Mouse (Mus musculus) stomach, embryonic 14.5 days (tissue): ENCODE results near the gene Sema4d. TPM values are rescaled to one million over a fixed set of nuclear protein-coding genes. Genes with fewer than 3 reads are reported as not detected.

ENCODE experiments used
- ATAC-seq: fragments of 200-750 bp; cut with Nextera tagmentation; 2 replicates; pipeline ENCODE4 v1.8.0; 2017; ENCODE audit warnings: low read depth, moderate TSS enrichment; ENCODE audit not compliant: insufficient number of reproducible peaks, insufficient read depth, low FRiP score
- H3K27ac ChIP-seq: fragments of 300-500 bp; sonication (generic); 2 replicates; pipeline ENCODE4 v1.5.1; 2014; ENCODE audit warnings: mild to moderate bottlenecking, low read length, moderate library complexity, mixed read lengths
- H3K27me3 ChIP-seq: fragments of 300-500 bp; sonication (generic); 2 replicates; pipeline ENCODE4 v1.6.1; 2014; ENCODE audit warnings: low read length, control low read depth, mixed read lengths; ENCODE audit not compliant: control insufficient read depth, insufficient read depth
- H3K36me3 ChIP-seq: fragments of 300-500 bp; sonication (generic); 2 replicates; pipeline ENCODE4 v1.6.1; 2014; ENCODE audit warnings: mild to moderate bottlenecking, control low read depth, low read length, moderate library complexity, mixed read lengths; ENCODE audit not compliant: control insufficient read depth, insufficient read depth
- H3K4me1 ChIP-seq: fragments of 300-500 bp; sonication (generic); 2 replicates; pipeline ENCODE4 v1.6.1; 2014; ENCODE audit warnings: low read length, control low read depth, mixed read lengths; ENCODE audit not compliant: control insufficient read depth, insufficient read depth
- H3K4me2 ChIP-seq: fragments of 300-500 bp; sonication (generic); replicated peaks from 2 replicates; pipeline ENCODE4 v1.6.1; 2014; ENCODE audit warnings: low read depth, low read length, control low read depth
- H3K4me3 ChIP-seq: fragments of 300-500 bp; sonication (generic); 2 replicates; pipeline ENCODE4 v1.5.1; 2014; ENCODE audit warnings: low read depth, low read length, control low read depth
- H3K9ac ChIP-seq: fragments of 300-500 bp; sonication (generic); replicated peaks from 2 replicates; pipeline ENCODE4 v1.6.1; 2014; ENCODE audit warnings: low read depth, mild to moderate bottlenecking, control low read depth, low read length, moderate library complexity, mixed read lengths
- H3K9me3 ChIP-seq: fragments of 300-500 bp; sonication (generic); 2 replicates; pipeline ENCODE4 v1.6.1; 2016; ENCODE audit warnings: low read depth, low read length, control low read depth; ENCODE audit not compliant: control insufficient read depth
- WGBS: fragments of 180-500 bp; shearing (Covaris S2); extraction: QIAGEN DNeasy Blood & Tissue Kit; methylation state at CpG from one replicate; pipeline ENCODE4 v1.1.7; 2014; 5-methylcytosine and 5-hydroxymethylcytosine counted together
- polyA plus RNA-seq: library from polyadenylated mRNA; unstranded; fragments of >200 nt; fragmentation: Nextera tagmentation; extraction: Ambion mirVana; gene quantifications from 2 replicates; pipeline ENCODE4 v1.2.1, GENCODE M21; 2014

Sema4d gene
- polyA plus RNA-seq, 1 experiment from 2014 or later = 9.0 TPM

DNA sequence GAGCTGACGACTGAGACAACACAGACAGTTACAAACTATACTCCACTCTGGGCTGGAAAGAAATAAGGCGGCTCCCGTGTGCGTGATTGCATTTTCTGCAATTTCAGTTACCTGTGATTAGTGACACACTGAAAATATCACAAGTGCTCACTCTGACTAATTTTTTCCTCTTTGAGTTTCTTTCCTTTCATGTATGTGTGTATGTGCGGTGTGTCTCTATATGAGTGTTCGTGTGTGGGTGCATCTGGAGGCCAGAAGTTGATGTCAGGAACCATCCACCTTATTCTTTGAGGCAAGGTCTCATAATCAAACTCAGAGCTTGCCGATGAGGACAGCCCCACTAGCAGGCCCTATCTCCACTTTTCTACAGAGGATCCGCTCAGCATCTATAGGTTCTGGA lies 81.5 kb downstream of the Sema4d start:
- no peaks in the 10 kb centered on the region for H3K36me3 ChIP-seq
- H3K4me3 ChIP-seq = no peak overlapping the region
- H3K9ac ChIP-seq = no peak overlapping the region
- no peaks in the 10 kb centered on the region for H3K27me3 ChIP-seq
- H3K4me1 ChIP-seq = no peaks in the 10 kb centered on the region
- H3K27ac ChIP-seq = no peak overlapping the region
- ATAC-seq = no peak
- whole genome bisulfite sequencing = 94% methylated on average over 8 of the region's 8 CpGs
- H3K9me3 ChIP-seq = no peaks in the 10 kb centered on the region
- no peak overlapping the region for H3K4me2 ChIP-seq

GRCm38 (mm10) chr13:51710738-51711137 lies 82.8 kb downstream of the Sema4d start:
- ATAC-seq = no peak
- H3K9ac ChIP-seq = no peak overlapping the region
- H3K4me1 ChIP-seq = peaks cover 4% of the 10 kb centered on the region; the same call in 1 of the 2 replicates
- no peaks in the 10 kb centered on the region for H3K9me3 ChIP-seq
- no peak overlapping the region for H3K27ac ChIP-seq
- no peaks in the 10 kb centered on the region for H3K36me3 ChIP-seq
- no peaks in the 10 kb centered on the region for H3K27me3 ChIP-seq
- no peak overlapping the region for H3K4me2 ChIP-seq
- WGBS = 61% methylated on average over 7 of the region's 7 CpGs
- no peak overlapping the region for H3K4me3 ChIP-seq

DNA sequence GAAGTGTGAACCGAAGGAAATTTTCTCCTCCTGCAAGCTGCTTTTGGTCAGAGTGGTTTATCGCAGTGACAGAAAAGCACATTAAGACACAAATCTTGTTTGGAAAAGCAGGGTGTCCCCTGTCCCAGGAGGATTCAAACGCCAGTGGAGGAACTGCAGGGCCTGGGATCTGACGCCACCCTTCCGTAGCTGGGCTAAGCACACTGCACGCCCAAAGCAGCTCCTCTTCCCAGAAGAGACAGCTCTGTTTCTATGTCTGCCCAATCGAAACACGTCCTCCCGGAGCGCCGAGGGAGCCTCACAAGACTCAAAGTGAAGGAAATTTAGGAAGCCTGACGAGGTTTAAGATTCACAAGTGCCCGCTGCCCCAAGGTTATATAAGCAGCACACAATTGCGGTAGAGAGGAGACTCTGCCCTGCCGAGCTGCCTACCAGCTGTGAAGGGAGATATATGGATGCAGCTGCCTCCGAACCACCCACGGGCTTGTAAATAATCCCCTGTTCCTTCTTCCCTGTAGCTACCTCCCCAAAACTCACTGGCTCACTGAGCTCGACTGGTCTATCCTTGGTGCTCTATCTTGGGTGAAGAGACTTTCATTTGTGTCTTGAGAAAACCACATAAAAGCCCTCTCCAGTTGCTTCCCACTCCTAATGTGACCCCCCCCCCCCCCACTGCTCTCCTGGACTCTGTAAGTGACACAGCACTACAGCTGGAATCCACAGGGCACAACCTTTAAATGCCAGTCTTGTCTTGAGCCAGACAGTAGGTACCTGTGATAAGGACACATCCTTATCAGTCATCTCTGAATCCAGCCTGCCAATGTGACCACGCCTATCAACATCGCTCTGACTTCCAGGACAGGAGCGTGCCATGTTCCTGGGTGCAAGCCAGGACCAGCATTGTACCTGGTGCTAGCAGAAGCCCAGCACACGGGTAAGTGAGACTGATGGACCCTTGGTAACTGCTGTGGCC lies 87.4 kb downstream of the Sema4d start:
- ATAC-seq = no peak
- Histone ChIP-seq H3K27ac (no peak overlapping the region), H3K4me3 (no peak overlapping the region), H3K9me3 (no peaks in the 10 kb centered on the region), H3K36me3 (no peaks in the 10 kb centered on the region), H3K9ac (no peak overlapping the region), H3K4me2 (0 out of 2 replicates have a peak overlapping the region, but pooled peaks have one; percentile 12), H3K4me1 (peaks cover 4% of the 10 kb centered on the region; the same call in 1 of the 2 replicates), H3K27me3 (no peaks in the 10 kb centered on the region)
- 56% methylated on average over 22 of the region's 22 CpGs for WGBS

DNA sequence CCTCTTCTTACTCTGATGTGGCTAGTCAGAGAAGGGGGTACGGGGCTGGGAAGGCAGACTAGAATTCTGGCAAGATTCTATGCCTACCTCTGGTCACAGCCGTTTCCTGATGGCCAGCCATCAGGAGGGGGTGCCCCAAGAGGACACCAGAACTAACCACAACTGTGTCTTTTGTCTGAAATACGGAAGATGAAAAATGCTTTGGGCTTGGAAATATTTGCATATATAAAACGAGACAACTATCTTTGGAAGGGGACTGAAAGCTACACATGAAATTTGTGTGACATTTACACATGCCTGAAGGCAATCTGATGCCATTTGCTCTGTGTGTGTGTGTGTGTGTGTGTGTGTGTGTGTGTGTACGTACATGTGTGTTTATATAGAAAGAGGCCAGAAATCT lies 89.7 kb downstream of the Sema4d start:
- Histone ChIP-seq H3K9ac (no peak overlapping the region), H3K9me3 (no peaks in the 10 kb centered on the region), H3K27ac (no peak overlapping the region), H3K4me3 (no peak overlapping the region), H3K4me1 (peaks cover 4% of the 10 kb centered on the region; the same call in 1 of the 2 replicates), H3K27me3 (no peaks in the 10 kb centered on the region), H3K36me3 (no peaks in the 10 kb centered on the region), H3K4me2 (no peak overlapping the region)
- ATAC-seq = no peak
- WGBS = 80% methylated on average over 5 of the region's 5 CpGs

GRCm38 (mm10) chr13:51698318-51698717 lies 95.2 kb downstream of the Sema4d start:
- Histone ChIP-seq H3K4me1 (no peaks in the 10 kb centered on the region), H3K4me3 (no peak overlapping the region), H3K36me3 (no peaks in the 10 kb centered on the region), H3K4me2 (no peak overlapping the region), H3K9me3 (no peaks in the 10 kb centered on the region), H3K27me3 (no peaks in the 10 kb centered on the region), H3K9ac (no peak overlapping the region), H3K27ac (no peak overlapping the region)
- WGBS = 78% methylated on average over 3 of the region's 3 CpGs
- ATAC-seq = no peak

- 55% methylated on average over 4 of the region's 4 CpGs for WGBS
- Histone ChIP-seq H3K4me1 (no peaks in the 10 kb centered on the region), H3K9me3 (no peaks in the 10 kb centered on the region), H3K27me3 (no peaks in the 10 kb centered on the region), H3K4me3 (no peak overlapping the region), H3K9ac (no peak overlapping the region), H3K27ac (no peak overlapping the region), H3K4me2 (no peak overlapping the region), H3K36me3 (no peaks in the 10 kb centered on the region)
- no peak for ATAC-seq
These were observed 95.7 kb downstream of the Sema4d start for GRCm38 (mm10) chr13:51697897-51698296.

GRCm38 (mm10) chr13:51697455-51697854 lies 96.1 kb downstream of the Sema4d start:
- 71% methylated on average over 6 of the region's 6 CpGs for WGBS
- Histone ChIP-seq H3K27me3 (no peaks in the 10 kb centered on the region), H3K4me2 (no peak overlapping the region), H3K4me1 (no peaks in the 10 kb centered on the region), H3K4me3 (no peak overlapping the region), H3K27ac (no peak overlapping the region), H3K36me3 (no peaks in the 10 kb centered on the region), H3K9me3 (no peaks in the 10 kb centered on the region), H3K9ac (no peak overlapping the region)
- ATAC-seq = no peak

DNA sequence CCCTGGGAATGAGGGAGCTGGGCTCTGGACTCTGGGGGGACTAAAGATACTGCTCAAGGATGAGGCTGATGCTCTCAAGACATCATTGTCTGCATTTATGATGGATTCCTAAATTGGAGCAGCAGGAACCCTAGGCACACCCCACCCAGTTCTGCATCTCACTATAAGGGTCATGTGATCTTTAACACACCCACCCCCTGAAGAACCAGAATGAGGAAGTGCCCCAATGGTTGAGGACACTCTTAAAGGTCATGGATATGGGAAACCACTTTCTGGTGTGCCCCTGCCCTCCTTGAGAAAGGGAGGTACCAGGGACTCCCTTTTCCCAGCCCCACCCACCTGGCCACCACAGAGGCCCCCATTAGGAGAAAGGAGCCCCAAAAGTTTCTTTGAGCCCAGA lies 97.1 kb downstream of the Sema4d start:
- no peak for ATAC-seq
- no peaks in the 10 kb centered on the region for H3K27me3 ChIP-seq
- no peaks in the 10 kb centered on the region for H3K9me3 ChIP-seq
- no peaks in the 10 kb centered on the region for H3K36me3 ChIP-seq
- no peak overlapping the region for H3K9ac ChIP-seq
- no peaks in the 10 kb centered on the region for H3K4me1 ChIP-seq
- H3K4me3 ChIP-seq = no peak overlapping the region
- H3K27ac ChIP-seq = no peak overlapping the region
- no peak overlapping the region for H3K4me2 ChIP-seq
